Mouse (Mus musculus) CH12.LX (cell line): ENCODE results near the gene Ucn3. TPM values are rescaled to one million over a fixed set of nuclear protein-coding genes. Genes with fewer than 3 reads are reported as not detected.

Experiments used
- DNase-seq: peaks from one replicate; pipeline ENCODE4 v3.0.0-alpha.2; 2013; ENCODE audit errors: extremely low read depth
- H3K27ac ChIP-seq: 2 replicates; pipeline ENCODE4 v1.5.1; 2012; ENCODE audit warnings: low read depth, mild to moderate bottlenecking, control low read depth, moderate library complexity; ENCODE audit not compliant: insufficient read depth
- H3K27me3 ChIP-seq: replicated peaks from 2 replicates; pipeline ENCODE3; 2012; ENCODE audit warnings: inconsistent platforms
- H3K36me3 ChIP-seq, 2 experiments: replicated peaks in 1 of 2; 2 replicates each; pipeline versions ENCODE3 to v1.6.1; 2012; ENCODE audit warnings: inconsistent platforms in 1 of 2, low read length in 1 of 2, mild to moderate bottlenecking in 1 of 2, mixed read lengths in 1 of 2, moderate library complexity in 1 of 2; ENCODE audit not compliant: control insufficient read depth in 1 of 2, insufficient read depth in 1 of 2
- H3K4me1 ChIP-seq, 2 experiments: 2 replicates each; pipeline ENCODE4 v1.6.1; 2012; ENCODE audit warnings: inconsistent platforms in 1 of 2, moderate library complexity in 1 of 2; ENCODE audit not compliant: insufficient read depth in 2 of 2, control insufficient read depth in 1 of 2
- H3K4me2 ChIP-seq: 2 replicates; pipeline ENCODE4 v1.6.1; 2012; ENCODE audit warnings: low read depth, mild to moderate bottlenecking, control low read depth; ENCODE audit not compliant: poor library complexity, insufficient read depth, severe bottlenecking
- H3K4me3 ChIP-seq, 3 experiments: fragments of 150-350 bp in 1 of 3; sonication (generic) in 1 of 3; replicated peaks in 1 of 3; 2 replicates each; pipeline versions ENCODE3 to v1.5.1; 2011 to 2012; ENCODE audit warnings: low read depth in 2 of 3, low read length in 2 of 3, mild to moderate bottlenecking in 2 of 3, moderate library complexity in 2 of 3, control low read depth in 1 of 3, improper control_type of control experiment in 1 of 3, inconsistent platforms in 1 of 3, mixed read lengths in 1 of 3; ENCODE audit not compliant: poor library complexity in 1 of 3
- H3K79me2 ChIP-seq: replicated peaks from 2 replicates; pipeline ENCODE4 v1.6.1; 2012; ENCODE audit warnings: mild to moderate bottlenecking, moderate library complexity; ENCODE audit not compliant: control insufficient read depth, poor library complexity, insufficient read depth, severe bottlenecking; ENCODE audit errors: extremely low read depth
- H3K9ac ChIP-seq: 2 replicates; pipeline ENCODE4 v1.6.1; 2012; ENCODE audit warnings: low read depth, mild to moderate bottlenecking, control low read depth, moderate library complexity; ENCODE audit not compliant: insufficient read depth
- H3K9me3 ChIP-seq: replicated peaks from 2 replicates; pipeline ENCODE3; 2012; ENCODE audit warnings: low read length, inconsistent platforms, mixed read lengths
- CHD2 ChIP-seq: IDR thresholded peaks from 2 replicates; pipeline ENCODE4 v1.6.1; 2011; ENCODE audit warnings: low read length, improper control_type of control experiment
- CTCF ChIP-seq, 2 experiments: IDR thresholded peaks in 1 of 2; conservative IDR thresholded peaks in 1 of 2; 2 replicates each; pipeline ENCODE4 v1.5.1; 2011 to 2012; ENCODE audit warnings: low read depth in 2 of 2, low read length in 2 of 2, improper control_type of control experiment in 1 of 2, inconsistent platforms in 1 of 2, mild to moderate bottlenecking in 1 of 2, moderate library complexity in 1 of 2
- E2F4 ChIP-seq: IDR thresholded peaks from 2 replicates; pipeline ENCODE4 v1.6.1; 2011; ENCODE audit warnings: low read depth, low read length, improper control_type of control experiment; ENCODE audit not compliant: insufficient replicate concordance
- EP300 ChIP-seq: IDR thresholded peaks from 2 replicates; pipeline ENCODE4 v1.6.1; 2011; ENCODE audit warnings: low read length, improper control_type of control experiment
- ETS1 ChIP-seq: conservative IDR thresholded peaks from 2 replicates; pipeline ENCODE4 v1.6.1; 2012; ENCODE audit warnings: low read depth, mild to moderate bottlenecking, inconsistent platforms, low read length, improper control_type of control experiment, moderate library complexity
- GABPA ChIP-seq: IDR thresholded peaks from 2 replicates; pipeline ENCODE4 v1.6.1; 2012; ENCODE audit warnings: low read depth, low read length, improper control_type of control experiment, inconsistent platforms; ENCODE audit not compliant: insufficient replicate concordance
- HCFC1 ChIP-seq: IDR thresholded peaks from 2 replicates; pipeline ENCODE4 v1.6.1; 2012; ENCODE audit warnings: low read depth, mild to moderate bottlenecking, inconsistent platforms, low read length, improper control_type of control experiment
- MAFK ChIP-seq: IDR thresholded peaks from 2 replicates; pipeline ENCODE4 v1.6.1; 2011; ENCODE audit warnings: low read length, improper control_type of control experiment; ENCODE audit not compliant: insufficient replicate concordance
- MAZ ChIP-seq: IDR thresholded peaks from 2 replicates; pipeline ENCODE4 v1.6.1; 2012; ENCODE audit warnings: low read depth, mild to moderate bottlenecking, inconsistent platforms, low read length, improper control_type of control experiment, moderate library complexity
- MEF2A ChIP-seq: IDR thresholded peaks from 2 replicates; pipeline ENCODE4 v1.6.1; 2014; ENCODE audit warnings: low read depth, mild to moderate bottlenecking, inconsistent platforms, low read length, improper control_type of control experiment, borderline replicate concordance
- MYC ChIP-seq: IDR thresholded peaks from 2 replicates; pipeline ENCODE4 v1.6.1; 2011; ENCODE audit warnings: low read depth, mild to moderate bottlenecking, improper control_type of control experiment, low read length
- NELFE ChIP-seq: IDR thresholded peaks from 2 replicates; pipeline ENCODE4 v1.6.1; 2011; ENCODE audit warnings: low read depth, low read length, improper control_type of control experiment
- NRF1 ChIP-seq: IDR thresholded peaks from 2 replicates; pipeline ENCODE4 v1.6.1; 2014; ENCODE audit warnings: low read depth, mild to moderate bottlenecking, inconsistent platforms, low read length, improper control_type of control experiment, moderate library complexity
- PAX5 ChIP-seq: IDR thresholded peaks from 2 replicates; pipeline ENCODE4 v1.6.1; 2012; ENCODE audit warnings: low read length, inconsistent platforms, mixed read lengths
- POLR2AphosphoS2 ChIP-seq: IDR thresholded peaks from 2 replicates; pipeline ENCODE4 v1.6.1; 2011; ENCODE audit warnings: low read depth, low read length, improper control_type of control experiment
- SIN3A ChIP-seq: IDR thresholded peaks from 2 replicates; pipeline ENCODE4 v1.6.1; 2012; ENCODE audit warnings: low read length, improper control_type of control experiment, inconsistent platforms
- TCF12 ChIP-seq: IDR thresholded peaks from 2 replicates; pipeline ENCODE4 v1.6.1; 2014; ENCODE audit warnings: low read depth, mild to moderate bottlenecking, inconsistent platforms, low read length, improper control_type of control experiment
- UBTF ChIP-seq: IDR thresholded peaks from 2 replicates; pipeline ENCODE4 v1.6.1; 2012; ENCODE audit warnings: low read depth, mild to moderate bottlenecking, inconsistent platforms, low read length, improper control_type of control experiment, moderate library complexity
- USF2 ChIP-seq: conservative IDR thresholded peaks from 2 replicates; pipeline ENCODE4 v1.6.1; 2011; ENCODE audit warnings: low read depth, low read length, improper control_type of control experiment
- ZC3H11A ChIP-seq: IDR thresholded peaks from 2 replicates; pipeline ENCODE4 v1.6.1; 2012; ENCODE audit warnings: low read depth, mild to moderate bottlenecking, inconsistent platforms, low read length, improper control_type of control experiment
- ZMIZ1 ChIP-seq: IDR thresholded peaks from 2 replicates; pipeline ENCODE4 v1.6.1; 2012; ENCODE audit warnings: low read depth, mild to moderate bottlenecking, inconsistent platforms, low read length, improper control_type of control experiment
- ZNF384 ChIP-seq: IDR thresholded peaks from 2 replicates; pipeline ENCODE4 v1.6.1; 2012; ENCODE audit warnings: low read depth, low read length, improper control_type of control experiment, inconsistent platforms
- dilution Hi-C: fragments of 300-500 bp; cut with MboI; formaldehyde crosslinking; loops from 2 replicates; pipeline ENCODE4 v1.14.3; 2020; ENCODE audit warnings: low sequenced_read_pairs; ENCODE audit not compliant: extremely low pct_unique_long_range_greater_than_20kb, extremely low pct_ligation_motif_present
- in situ Hi-C: fragments of 300-500 bp; cut with MboI; formaldehyde crosslinking; loops from 3 replicates; pipeline ENCODE4 v1.14.3; 2019; ENCODE audit warnings: low sequenced_read_pairs, low pct_ligation_motif_present, low pct_unique_long_range_greater_than_20kb, mixed read lengths
- polyA plus RNA-seq: library from polyadenylated mRNA; unstranded; fragments of >175 nt; gene quantifications from 2 replicates; pipeline ENCODE4 v1.2.1, GENCODE M21; 2012; ENCODE audit warnings: low read depth; ENCODE audit not compliant: insufficient read length
- total RNA-seq, 2 experiments: library from RNA; depleted of rRNA; stranded (reverse); fragments of 300-350 nt in 1 of 2; fragments of >200 nt in 1 of 2; gene quantifications; 2 replicates each; pipeline ENCODE4 v1.2.3; 2012 to 2014

Ucn3 gene
- total and polyA plus RNA-seq, 3 experiments, result not detected

- H3K79me2 ChIP-seq, result no peaks in the 10 kb centered on the region
- no peak for TF ChIP-seq MEF2A
- no peak for TF ChIP-seq MYC
- TF ChIP-seq ZMIZ1, result no peak
- no peak for TF ChIP-seq TCF12
- no peak for TF ChIP-seq SIN3A
- TF ChIP-seq HCFC1, result no peak
- TF ChIP-seq NELFE, result no peak
- TF ChIP-seq ETS1, result no peak
- no peak for TF ChIP-seq MAFK
- no peak for TF ChIP-seq NRF1
- no peak for TF ChIP-seq USF2
- no peak for TF ChIP-seq CTCF (conservative IDR thresholded peaks at IDR 0.05 in 1 of 2, IDR thresholded peaks at IDR 0.05 in 1 of 2; ENCODE audit: low read depth in 2 of 2, low read length in 2 of 2)
- no peak for TF ChIP-seq UBTF
- TF ChIP-seq, all 38 proteins: peak for 0
- no peaks in the 10 kb centered on the region for H3K36me3 ChIP-seq
- dilution Hi-C loops (no loop called here), in situ Hi-C loops (no loop called here)
- H3K4me2 ChIP-seq, result no peak overlapping the region
- DNase-seq, result no peak
- no peak overlapping the region for H3K27ac ChIP-seq
- no peak overlapping the region for H3K4me3 ChIP-seq
- no peaks in the 10 kb centered on the region for H3K27me3 ChIP-seq
- H3K4me1 ChIP-seq, result no peaks in the 10 kb centered on the region
- no peaks in the 10 kb centered on the region for H3K9me3 ChIP-seq
- no peak overlapping the region for H3K9ac ChIP-seq
Observed at GRCm38 (mm10) chr13:3926046-3926445, 19.1 kb downstream of the Ucn3 start.

DNA sequence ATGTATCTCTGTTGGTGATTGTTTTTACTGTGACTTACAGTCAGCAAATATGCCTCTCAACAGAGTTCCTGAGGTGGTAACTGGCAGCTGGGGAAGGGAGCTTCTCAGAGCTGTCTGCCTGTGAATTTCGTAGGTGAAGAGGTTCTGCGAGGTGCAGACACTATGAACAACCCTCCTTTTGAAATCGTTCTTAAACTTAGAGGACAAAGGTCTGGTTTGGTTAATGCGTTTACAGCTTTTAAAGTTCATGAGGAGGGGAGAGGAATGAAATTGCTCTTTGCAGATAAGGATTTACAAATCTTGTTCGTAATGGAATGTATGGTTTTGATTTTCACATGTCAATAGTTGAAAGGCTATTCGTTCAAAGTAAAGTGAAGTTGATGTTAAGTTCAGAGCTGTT is 19.5 kb downstream of the Ucn3 start:
- Histone ChIP-seq H3K79me2 (no peaks in the 10 kb centered on the region), H3K9me3 (no peaks in the 10 kb centered on the region), H3K27ac (no peak overlapping the region), H3K36me3 (no peaks in the 10 kb centered on the region), H3K9ac (no peak overlapping the region), H3K4me3 (no peak overlapping the region), H3K4me1 (no peaks in the 10 kb centered on the region), H3K27me3 (no peaks in the 10 kb centered on the region), H3K4me2 (no peak overlapping the region)
- no peak for DNase-seq
- dilution Hi-C loops, result no loop called here
- TF ChIP-seq MEF2A (no peak), NRF1 (no peak), ZNF384 (no peak), GABPA (no peak), CHD2 (no peak), PAX5 (no peak), MAZ (no peak), ZC3H11A (no peak), CTCF (conservative IDR thresholded peaks at IDR 0.05 in 1 of 2, IDR thresholded peaks at IDR 0.05 in 1 of 2; ENCODE audit: low read depth in 2 of 2, low read length in 2 of 2) (no peak), POLR2AphosphoS2 (no peak), EP300 (no peak), E2F4 (no peak)
- in situ Hi-C loops, result no loop called here
